Mouse (Mus musculus) neural tube, embryonic 12.5 days (tissue): ENCODE measurements at regions not wholly inside any gene's neighbourhood (a gene's known extent, or its start where the extent isn't known, plus 50 kb on each side); places are given as distances from the start of the nearest gene placed in this dataset.
A peak's percentile ranks its signal among the peaks of the same experiment; 100 is the strongest.

Source experiments
- ATAC-seq: fragments of 200-750 bp; cut with Nextera tagmentation; 2 replicates; pipeline ENCODE4 v1.8.0; 2017; ENCODE audit warnings: low read depth, mild to moderate bottlenecking, moderate TSS enrichment, moderate library complexity; ENCODE audit not compliant: low FRiP score
- H3K27ac ChIP-seq: fragments of 300-500 bp; sonication (generic); 2 replicates; pipeline ENCODE4 v1.5.1; 2016
- H3K27me3 ChIP-seq: fragments of 300-500 bp; sonication (generic); replicated peaks from 2 replicates; pipeline ENCODE4 v1.6.1; 2016; ENCODE audit warnings: mild to moderate bottlenecking
- H3K36me3 ChIP-seq: fragments of 300-500 bp; sonication (generic); 2 replicates; pipeline ENCODE4 v1.6.1; 2016; ENCODE audit warnings: mild to moderate bottlenecking
- H3K4me1 ChIP-seq: fragments of 300-500 bp; sonication (generic); 2 replicates; pipeline ENCODE4 v1.6.1; 2016
- H3K4me2 ChIP-seq: fragments of 300-500 bp; sonication (generic); replicated peaks from 2 replicates; pipeline ENCODE4 v1.6.1; 2016; ENCODE audit warnings: mild to moderate bottlenecking
- H3K4me3 ChIP-seq: fragments of 300-500 bp; sonication (generic); 2 replicates; pipeline ENCODE4 v1.5.1; 2016
- H3K9ac ChIP-seq: fragments of 300-500 bp; sonication (generic); 2 replicates; pipeline ENCODE4 v1.6.1; 2016; ENCODE audit warnings: mild to moderate bottlenecking
- H3K9me3 ChIP-seq: fragments of 300-500 bp; sonication (generic); 2 replicates; pipeline ENCODE4 v1.6.1; 2016; ENCODE audit warnings: mild to moderate bottlenecking
- WGBS: fragments of 180-500 bp; shearing (Covaris S2); methylation state at CpG from one replicate; pipeline ENCODE4 v1.1.7; 2016; 5-methylcytosine and 5-hydroxymethylcytosine counted together

DNA sequence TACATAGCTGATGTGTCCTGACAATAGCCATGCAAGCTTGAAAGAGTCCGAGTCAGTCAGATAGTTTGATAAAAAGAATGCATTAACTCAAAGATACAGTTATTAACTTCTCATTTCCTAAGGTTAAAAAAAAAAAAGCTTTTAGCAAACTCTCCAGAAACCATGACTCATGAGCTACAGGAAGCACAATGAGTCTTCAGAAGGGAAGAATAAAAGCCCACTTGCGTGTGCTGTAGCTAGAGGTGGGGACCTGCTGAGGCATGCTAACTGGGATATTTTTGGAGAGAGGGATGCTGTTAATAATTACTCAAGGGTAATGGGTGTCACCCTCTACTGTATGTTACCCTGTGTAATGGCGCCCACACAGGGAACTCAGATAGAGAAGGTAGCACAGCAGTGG, 147.0 kb downstream of the Utp6 start:
- Histone ChIP-seq H3K4me3 (no peak overlapping the region), H3K27ac (no peak overlapping the region), H3K9me3 (no peaks in the 10 kb centered on the region), H3K27me3 (no peaks in the 10 kb centered on the region), H3K4me2 (no peak overlapping the region), H3K36me3 (no peaks in the 10 kb centered on the region), H3K9ac (no peak overlapping the region), H3K4me1 (no peaks in the 10 kb centered on the region)
- 95% methylated on average over 3 of the region's 3 CpGs for WGBS
- no peak for ATAC-seq

DNA sequence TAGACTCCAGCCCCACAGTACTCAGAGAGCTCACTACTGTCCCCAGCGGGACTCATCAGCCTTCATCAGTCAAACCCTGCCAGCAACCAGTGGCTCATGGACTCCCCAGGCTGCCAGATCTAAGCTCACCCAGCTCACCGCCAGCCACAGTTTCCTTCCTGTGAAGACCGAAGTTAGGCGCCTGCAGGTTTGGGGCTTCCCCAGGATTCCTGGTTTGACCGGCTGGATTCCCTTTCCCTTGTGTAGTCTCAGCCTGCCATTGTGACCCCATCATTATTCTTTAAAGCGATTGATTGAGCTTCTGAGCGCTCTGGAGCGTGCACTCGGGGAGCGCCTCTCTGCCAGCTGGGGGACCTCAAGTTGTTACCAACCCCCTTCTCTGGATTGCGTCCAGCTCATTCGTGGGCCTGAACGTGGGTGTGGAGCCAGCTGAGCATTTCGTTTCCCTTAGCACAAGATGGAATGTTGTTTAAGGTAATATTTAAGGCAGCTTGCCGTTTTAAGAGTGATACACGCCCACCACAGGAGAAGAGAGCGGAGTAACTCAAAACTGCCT, 155.2 kb downstream of the Utp6 start:
- peaks cover 16% of the 10 kb centered on the region for H3K4me1 ChIP-seq
- no peak overlapping the region for H3K27ac ChIP-seq
- 0 out of 2 replicates have a peak overlapping the region, but pooled peaks have one; percentile 12 for H3K4me2 ChIP-seq
- peaks cover 6% of the 10 kb centered on the region; the same call in 1 of the 2 replicates for H3K9me3 ChIP-seq
- H3K4me3 ChIP-seq = no peak overlapping the region
- ATAC-seq = no peak
- no peaks in the 10 kb centered on the region for H3K36me3 ChIP-seq
- no peaks in the 10 kb centered on the region for H3K27me3 ChIP-seq
- WGBS = 35% methylated on average over 17 of the region's 17 CpGs
- H3K9ac ChIP-seq = no peak overlapping the region

DNA sequence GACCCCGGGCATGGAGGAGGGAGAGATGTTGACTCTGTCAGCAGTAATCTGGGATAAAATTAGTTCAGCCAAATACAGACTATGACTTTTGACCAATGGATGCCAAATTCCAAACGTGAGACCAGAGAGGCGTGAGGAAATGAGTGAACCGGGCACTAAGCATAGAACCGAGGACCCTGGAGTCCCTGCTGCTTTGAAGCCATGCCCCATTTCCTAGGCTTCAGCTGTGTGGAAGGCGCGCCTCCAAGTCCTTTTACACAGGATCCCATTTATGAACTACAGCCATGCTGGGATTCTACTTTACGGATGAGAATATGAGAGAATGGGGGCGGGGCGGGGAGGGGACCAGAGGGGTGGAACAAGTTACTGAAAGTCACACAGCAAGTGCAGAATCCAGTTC, 155.8 kb downstream of the Utp6 start:
- 81% methylated on average over 10 of the region's 10 CpGs for WGBS
- no peak for ATAC-seq
- peaks cover 6% of the 10 kb centered on the region; the same call in 1 of the 2 replicates for H3K9me3 ChIP-seq
- no peak overlapping the region for H3K4me3 ChIP-seq
- no peak overlapping the region for H3K27ac ChIP-seq
- H3K36me3 ChIP-seq = no peaks in the 10 kb centered on the region
- no peak overlapping the region for H3K4me2 ChIP-seq
- peaks cover 16% of the 10 kb centered on the region for H3K4me1 ChIP-seq
- H3K27me3 ChIP-seq = no peaks in the 10 kb centered on the region
- H3K9ac ChIP-seq = no peak overlapping the region

DNA sequence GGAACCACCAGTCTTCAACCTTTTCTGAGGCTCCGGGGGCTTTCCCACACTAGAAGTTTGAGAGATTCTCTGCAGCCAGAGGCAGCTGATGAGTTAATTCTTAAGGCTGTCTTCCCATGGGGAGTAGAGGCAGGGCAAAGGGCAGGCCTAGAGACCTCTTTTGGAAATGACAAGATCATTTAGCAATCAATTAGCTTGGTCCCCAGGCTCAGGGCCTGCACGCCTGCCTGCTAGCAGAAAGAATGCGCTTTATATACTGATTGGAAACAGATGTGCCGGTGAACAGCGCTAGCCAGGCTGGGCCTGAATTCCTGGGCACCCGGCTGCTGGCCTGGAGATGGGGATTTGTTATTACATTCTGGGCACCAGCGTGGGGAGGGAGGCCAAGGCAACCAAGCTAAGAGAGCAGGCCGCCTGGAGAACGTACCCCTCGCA, 156.2 kb downstream of the Utp6 start:
- Histone ChIP-seq H3K36me3 (no peaks in the 10 kb centered on the region), H3K27ac (no peak overlapping the region), H3K9me3 (peaks cover 6% of the 10 kb centered on the region; the same call in 1 of the 2 replicates), H3K27me3 (no peaks in the 10 kb centered on the region), H3K9ac (no peak overlapping the region), H3K4me1 (peaks cover 16% of the 10 kb centered on the region), H3K4me2 (no peak overlapping the region), H3K4me3 (no peak overlapping the region)
- ATAC-seq = no peak
- WGBS = 57% methylated on average over 10 of the region's 10 CpGs

DNA sequence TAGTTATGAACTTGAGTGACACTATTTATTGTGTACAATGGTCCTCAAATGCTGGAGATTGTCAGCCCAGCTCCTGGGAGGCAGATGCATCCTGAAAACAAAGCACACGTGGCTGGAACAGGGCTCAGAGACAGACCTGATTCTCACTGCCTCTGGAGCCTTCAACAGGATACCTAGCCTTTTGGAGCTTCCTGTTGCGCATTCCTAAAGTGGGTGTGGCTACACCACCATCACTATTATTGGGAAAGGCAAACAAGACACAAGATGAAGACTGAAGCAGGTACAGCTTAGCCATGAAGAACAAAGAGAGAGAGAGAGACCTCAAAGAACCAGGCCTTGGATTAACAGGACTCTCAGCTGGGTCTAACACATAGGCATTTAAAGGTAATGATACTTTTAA, 158.2 kb downstream of the Utp6 start:
- no peak overlapping the region for H3K4me2 ChIP-seq
- ATAC-seq = no peak
- H3K9ac ChIP-seq = no peak overlapping the region
- WGBS = 72% methylated on average over 2 of the region's 2 CpGs
- H3K9me3 ChIP-seq = peaks cover 6% of the 10 kb centered on the region; the same call in 1 of the 2 replicates
- no peak overlapping the region for H3K27ac ChIP-seq
- H3K4me1 ChIP-seq = peaks cover 20% of the 10 kb centered on the region
- H3K4me3 ChIP-seq = no peak overlapping the region
- no peaks in the 10 kb centered on the region for H3K27me3 ChIP-seq
- H3K36me3 ChIP-seq = no peaks in the 10 kb centered on the region

DNA sequence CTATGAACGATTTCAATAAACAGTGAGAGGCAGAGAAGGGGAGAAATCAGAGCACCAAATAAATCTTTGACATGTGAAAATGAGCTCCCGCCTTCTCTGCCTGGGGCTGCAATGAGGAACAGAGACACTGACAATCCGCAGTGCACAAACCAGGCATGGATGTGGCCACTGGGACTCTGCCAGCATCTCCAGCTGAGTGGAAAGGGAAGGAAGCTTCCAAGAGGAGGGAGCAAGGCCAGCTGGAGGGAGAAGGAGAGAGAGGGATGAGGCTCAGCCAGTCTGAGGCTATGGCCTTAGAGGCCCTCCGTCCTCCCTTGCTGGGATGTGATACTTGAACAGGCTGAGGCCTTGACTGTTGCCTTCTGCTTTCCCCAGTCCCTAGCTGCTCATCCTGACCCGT, 159.2 kb downstream of the Utp6 start:
- no peak overlapping the region for H3K4me2 ChIP-seq
- H3K4me1 ChIP-seq = peaks cover 20% of the 10 kb centered on the region
- no peaks in the 10 kb centered on the region for H3K36me3 ChIP-seq
- no peaks in the 10 kb centered on the region for H3K27me3 ChIP-seq
- no peak for ATAC-seq
- 68% methylated on average over 5 of the region's 5 CpGs for WGBS
- no peak overlapping the region for H3K9ac ChIP-seq
- peaks cover 6% of the 10 kb centered on the region; the same call in 1 of the 2 replicates for H3K9me3 ChIP-seq
- H3K4me3 ChIP-seq = no peak overlapping the region
- H3K27ac ChIP-seq = no peak overlapping the region

DNA sequence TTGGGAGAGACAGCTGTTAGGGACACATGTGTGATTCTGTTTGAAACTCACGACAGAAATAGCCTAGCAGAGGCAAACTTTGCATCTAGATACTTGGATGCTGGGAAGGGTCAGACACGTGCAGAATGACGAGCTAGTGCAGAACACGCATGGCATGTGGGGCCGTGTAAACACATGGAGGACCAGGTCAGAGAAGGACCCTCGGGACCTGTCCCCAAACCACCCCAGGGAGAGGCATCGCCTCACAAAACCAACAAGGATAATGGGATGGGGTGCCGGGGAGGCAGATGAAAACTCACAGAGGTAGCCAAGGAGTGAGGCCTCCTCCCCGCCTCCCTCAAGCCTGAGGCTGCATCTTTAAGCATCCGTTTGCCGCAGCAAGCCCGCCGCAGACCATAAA, 159.6 kb downstream of the Utp6 start:
- H3K36me3 ChIP-seq = no peaks in the 10 kb centered on the region
- no peak overlapping the region for H3K4me3 ChIP-seq
- H3K27me3 ChIP-seq = no peaks in the 10 kb centered on the region
- no peak overlapping the region for H3K4me2 ChIP-seq
- 71% methylated on average over 13 of the region's 13 CpGs for WGBS
- H3K9me3 ChIP-seq = peaks cover 6% of the 10 kb centered on the region; the same call in 1 of the 2 replicates
- no peak for ATAC-seq
- peaks cover 20% of the 10 kb centered on the region for H3K4me1 ChIP-seq
- no peak overlapping the region for H3K9ac ChIP-seq
- H3K27ac ChIP-seq = no peak overlapping the region

DNA sequence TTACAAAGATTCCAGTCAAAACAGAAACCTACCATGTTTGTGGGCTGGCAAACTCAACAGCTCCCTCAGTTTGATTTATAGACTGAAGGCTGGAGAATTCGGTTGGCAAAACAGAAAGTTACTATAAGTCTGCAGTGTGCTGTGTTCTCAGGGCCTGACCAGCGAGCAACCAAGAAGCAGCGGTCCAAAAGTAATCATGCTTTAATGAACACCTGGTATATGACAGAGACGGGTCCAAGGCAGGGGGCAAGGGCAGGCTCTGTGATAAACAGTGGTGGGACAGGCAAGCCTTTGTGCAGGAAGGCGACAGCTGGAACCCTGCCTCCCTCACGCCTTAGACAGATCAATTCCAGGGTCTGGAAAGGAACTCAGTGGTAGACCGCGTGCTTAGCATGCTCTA, 161.9 kb downstream of the Utp6 start:
- H3K27me3 ChIP-seq = no peaks in the 10 kb centered on the region
- H3K9ac ChIP-seq = no peak overlapping the region
- no peaks in the 10 kb centered on the region for H3K36me3 ChIP-seq
- peaks cover 14% of the 10 kb centered on the region for H3K4me1 ChIP-seq
- H3K4me3 ChIP-seq = no peak overlapping the region
- H3K4me2 ChIP-seq = no peak overlapping the region
- no peak overlapping the region for H3K27ac ChIP-seq
- H3K9me3 ChIP-seq = peaks cover 6% of the 10 kb centered on the region; the same call in 1 of the 2 replicates
- ATAC-seq = no peak
- WGBS = 44% methylated on average over 8 of the region's 8 CpGs

DNA sequence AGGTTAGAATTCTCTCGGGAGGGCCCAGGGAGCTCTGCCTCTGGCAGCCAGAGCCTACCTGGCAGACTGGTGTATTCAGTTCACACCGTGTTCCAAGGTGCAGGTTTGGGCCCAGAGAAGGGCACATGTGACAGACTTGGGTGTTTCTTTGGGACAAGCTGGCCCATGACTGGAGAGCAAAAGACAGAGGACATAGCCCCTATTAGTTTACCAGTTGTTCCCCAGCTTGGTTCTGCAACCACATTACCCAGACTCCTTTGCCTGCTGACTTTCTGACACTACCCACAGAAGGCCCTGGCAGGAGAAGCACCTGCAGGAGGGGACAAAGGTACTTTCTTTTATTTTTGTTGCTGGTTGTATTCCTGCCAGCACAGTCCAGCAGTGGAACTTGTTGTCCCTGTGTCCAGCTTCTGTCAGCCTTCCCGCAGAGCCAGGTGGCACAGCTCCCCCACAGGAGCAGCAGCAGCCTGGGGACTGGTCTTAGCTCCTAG, 173.9 kb downstream of the Utp6 start:
- no peak overlapping the region for H3K4me2 ChIP-seq
- H3K36me3 ChIP-seq = no peaks in the 10 kb centered on the region
- H3K27ac ChIP-seq = no peak overlapping the region
- no peak for ATAC-seq
- H3K4me3 ChIP-seq = no peak overlapping the region
- H3K9me3 ChIP-seq = no peaks in the 10 kb centered on the region
- H3K4me1 ChIP-seq = peaks cover 31% of the 10 kb centered on the region
- no peaks in the 10 kb centered on the region for H3K27me3 ChIP-seq
- WGBS = 83% methylated on average over 3 of the region's 3 CpGs
- no peak overlapping the region for H3K9ac ChIP-seq

DNA sequence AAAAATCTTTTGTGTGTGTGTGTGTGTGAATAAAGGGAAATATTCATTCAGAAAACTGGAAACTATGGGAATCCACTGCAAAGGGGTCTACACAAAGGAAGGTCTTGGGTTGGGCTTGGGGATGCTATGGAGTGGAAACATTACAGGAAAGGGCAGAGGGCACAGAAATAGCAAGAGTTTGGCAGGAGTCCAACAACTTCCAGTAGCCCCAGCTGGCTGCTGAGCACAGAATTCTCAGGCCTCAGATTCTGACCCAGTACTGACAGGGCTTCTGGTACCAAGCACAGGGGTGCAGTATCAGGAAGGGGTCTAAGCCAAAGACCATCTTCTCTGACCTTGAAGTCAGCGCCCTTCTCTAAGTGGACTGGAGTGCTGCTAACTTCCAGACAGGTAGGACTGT, 174.4 kb downstream of the Utp6 start:
- WGBS = 93% methylated on average over 1 of the region's 1 CpGs
- H3K36me3 ChIP-seq = no peaks in the 10 kb centered on the region
- H3K4me3 ChIP-seq = no peak overlapping the region
- no peak overlapping the region for H3K27ac ChIP-seq
- ATAC-seq = no peak
- H3K4me2 ChIP-seq = no peak overlapping the region
- H3K27me3 ChIP-seq = no peaks in the 10 kb centered on the region
- H3K9ac ChIP-seq = no peak overlapping the region
- H3K4me1 ChIP-seq = peaks cover 29% of the 10 kb centered on the region
- no peaks in the 10 kb centered on the region for H3K9me3 ChIP-seq

DNA sequence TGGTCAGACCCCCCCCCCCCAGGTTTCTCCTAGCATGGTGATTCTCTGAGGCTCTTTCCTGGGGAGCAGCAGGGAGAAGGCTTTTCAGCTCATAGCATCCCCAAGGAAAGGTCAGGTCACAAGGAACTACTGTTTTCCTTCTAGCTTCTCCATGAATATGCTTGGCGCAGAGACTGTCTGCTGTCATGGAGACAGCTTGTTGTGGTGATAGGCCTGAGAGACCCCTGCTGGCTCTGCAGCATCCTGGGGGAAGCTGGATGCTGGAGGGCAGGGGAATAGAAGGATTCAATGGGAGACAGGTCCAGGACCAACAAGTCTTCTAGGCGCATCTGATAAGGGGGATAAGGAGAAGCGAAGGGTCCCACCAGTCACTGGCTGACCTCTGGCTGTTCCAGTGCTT, 178.1 kb downstream of the Utp6 start:
- Histone ChIP-seq H3K4me3 (no peak overlapping the region), H3K9me3 (no peaks in the 10 kb centered on the region), H3K4me1 (peaks cover 19% of the 10 kb centered on the region), H3K36me3 (no peaks in the 10 kb centered on the region), H3K9ac (no peak overlapping the region), H3K4me2 (no peak overlapping the region), H3K27ac (no peak overlapping the region), H3K27me3 (no peaks in the 10 kb centered on the region)
- ATAC-seq = no peak
- 76% methylated on average over 3 of the region's 3 CpGs for WGBS

DNA sequence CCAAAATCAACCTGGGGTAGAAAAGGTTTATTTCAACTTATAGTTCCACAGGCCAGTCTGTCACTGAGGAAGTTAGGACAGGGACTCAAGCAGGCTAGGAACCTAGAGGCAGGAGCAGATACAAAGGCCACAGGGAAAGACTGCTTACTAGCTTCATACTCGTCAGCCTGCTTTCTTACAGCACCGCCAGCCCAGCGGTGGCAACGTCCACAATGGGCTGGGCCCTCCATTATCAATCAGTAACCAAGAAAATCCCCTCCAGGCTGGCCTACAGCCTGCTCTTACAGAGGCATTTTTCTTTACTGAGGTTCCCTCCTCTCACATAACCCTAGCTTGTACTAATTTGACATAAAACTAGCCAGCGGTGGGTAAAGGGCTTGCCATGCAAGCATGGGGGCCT, 180.2 kb downstream of the Utp6 start:
- ATAC-seq = no peak
- WGBS = 52% methylated on average over 5 of the region's 5 CpGs
- H3K9ac ChIP-seq = no peak overlapping the region
- no peak overlapping the region for H3K4me3 ChIP-seq
- H3K9me3 ChIP-seq = no peaks in the 10 kb centered on the region
- peaks cover 13% of the 10 kb centered on the region for H3K4me1 ChIP-seq
- H3K27ac ChIP-seq = no peak overlapping the region
- no peak overlapping the region for H3K4me2 ChIP-seq
- H3K27me3 ChIP-seq = no peaks in the 10 kb centered on the region
- H3K36me3 ChIP-seq = no peaks in the 10 kb centered on the region

DNA sequence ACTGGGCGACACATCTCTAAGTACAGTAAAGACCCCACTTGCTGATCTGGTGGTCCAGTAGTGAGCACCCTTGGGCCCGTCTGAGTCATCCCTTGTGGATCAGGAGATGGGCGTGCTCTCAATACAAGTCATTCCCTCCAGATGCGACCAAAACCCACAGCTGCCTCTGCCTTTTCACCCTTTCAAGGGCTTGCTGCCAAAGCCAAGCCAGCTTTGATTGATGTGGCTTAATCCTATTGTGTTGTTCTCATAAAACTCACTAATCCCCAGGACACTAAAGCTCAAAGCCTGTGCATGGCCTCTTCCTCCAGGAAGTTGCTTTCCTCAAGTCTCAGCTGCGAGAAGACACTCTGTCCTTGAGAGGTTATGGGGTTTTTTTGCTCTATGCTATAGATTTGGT, 182.4 kb downstream of the Utp6 start:
- no peaks in the 10 kb centered on the region for H3K27me3 ChIP-seq
- H3K4me1 ChIP-seq = peaks cover 13% of the 10 kb centered on the region
- no peak overlapping the region for H3K9ac ChIP-seq
- H3K9me3 ChIP-seq = no peaks in the 10 kb centered on the region
- no peak overlapping the region for H3K4me3 ChIP-seq
- ATAC-seq = no peak
- H3K27ac ChIP-seq = no peak overlapping the region
- no peak overlapping the region for H3K4me2 ChIP-seq
- H3K36me3 ChIP-seq = no peaks in the 10 kb centered on the region
- 32% methylated on average over 5 of the region's 5 CpGs for WGBS
